Mouse (Mus musculus) small intestine, adult 2 months (tissue): ENCODE data around the gene Nyap1.

ENCODE experiments used
- CTCF ChIP-seq: fragments of 200-500 bp; IDR thresholded peaks from 2 replicates; pipeline ENCODE4 v1.5.1; 2012; ENCODE audit warnings: low read depth, mild to moderate bottlenecking, control low read depth, inconsistent platforms, low read length, moderate library complexity, mixed read lengths; ENCODE audit not compliant: insufficient replicate concordance, insufficient read length; ENCODE audit errors: extremely low read depth
- POLR2A ChIP-seq: fragments of 200-500 bp; IDR thresholded peaks from 2 replicates; pipeline ENCODE4 v1.6.1; 2012; ENCODE audit warnings: low read depth, mild to moderate bottlenecking, control low read depth, inconsistent platforms, low read length, moderate library complexity

DNA sequence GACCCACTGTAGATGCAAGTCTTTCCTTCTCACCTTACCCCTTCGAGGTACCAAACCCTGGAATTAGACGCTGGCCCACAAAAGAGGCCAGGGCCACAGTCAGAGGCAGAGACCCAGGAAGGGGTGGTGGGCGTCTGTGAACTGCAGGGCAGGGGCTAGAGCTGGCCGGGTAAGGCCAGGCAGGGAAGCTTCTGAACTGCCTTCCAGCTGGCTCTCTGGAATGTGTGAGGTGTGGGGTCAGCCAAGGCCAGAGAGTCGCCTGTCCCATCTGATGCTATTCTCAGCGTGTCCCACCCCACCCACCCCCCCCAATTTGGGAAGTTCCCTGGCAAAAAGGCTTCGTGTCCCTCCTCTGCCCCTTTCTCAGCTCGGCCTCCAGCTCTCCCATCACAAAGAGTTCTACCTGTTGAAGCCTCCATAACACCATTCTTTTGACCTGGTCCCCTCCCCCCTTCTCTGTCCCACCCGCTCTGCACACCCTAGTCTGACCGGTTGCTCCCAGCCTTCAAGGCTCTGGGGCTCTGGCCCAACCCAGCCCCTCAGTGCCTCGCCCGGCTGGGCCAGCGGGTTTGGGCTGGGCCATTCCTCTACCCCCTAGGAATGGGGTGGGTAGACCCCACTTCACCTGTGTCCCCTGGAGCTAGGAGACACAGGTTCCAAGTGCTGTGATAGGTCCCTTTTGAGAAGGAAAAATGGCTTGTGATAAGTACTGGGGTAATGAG, 11.9 kb upstream of the Nyap1 start:
- no peak for TF ChIP-seq CTCF
- TF ChIP-seq POLR2A, result no peak
